Mouse (Mus musculus) layer of hippocampus, adult 9-10 months (tissue): ENCODE measurements around the gene Gm5129.

Source experiments
- DNase-seq: peaks from one replicate; pipeline ENCODE4 v3.0.0; 2022; ENCODE audit warnings: low spot score

The Gm5129 gene

DNA sequence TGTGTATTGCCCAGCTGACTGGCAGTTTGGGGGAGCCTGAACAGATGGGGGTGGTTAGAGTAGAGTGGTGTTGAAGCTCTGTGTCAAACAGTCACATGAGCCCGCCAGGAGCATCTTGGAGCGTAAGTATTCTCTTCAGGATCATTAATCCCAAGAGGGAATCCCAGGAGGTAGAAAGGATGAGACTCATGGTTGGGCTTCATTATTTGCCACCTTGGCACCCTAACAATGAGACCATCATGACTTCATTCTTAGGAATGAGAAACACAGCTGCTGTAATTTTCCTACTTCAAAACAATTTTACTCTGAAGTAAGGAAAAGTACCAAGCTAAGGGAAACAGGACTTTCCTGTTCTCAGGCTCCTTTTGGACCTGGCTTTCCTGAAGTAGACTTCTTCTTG, 10.4 kb downstream of the Gm5129 start:
- no peak for DNase-seq

DNA sequence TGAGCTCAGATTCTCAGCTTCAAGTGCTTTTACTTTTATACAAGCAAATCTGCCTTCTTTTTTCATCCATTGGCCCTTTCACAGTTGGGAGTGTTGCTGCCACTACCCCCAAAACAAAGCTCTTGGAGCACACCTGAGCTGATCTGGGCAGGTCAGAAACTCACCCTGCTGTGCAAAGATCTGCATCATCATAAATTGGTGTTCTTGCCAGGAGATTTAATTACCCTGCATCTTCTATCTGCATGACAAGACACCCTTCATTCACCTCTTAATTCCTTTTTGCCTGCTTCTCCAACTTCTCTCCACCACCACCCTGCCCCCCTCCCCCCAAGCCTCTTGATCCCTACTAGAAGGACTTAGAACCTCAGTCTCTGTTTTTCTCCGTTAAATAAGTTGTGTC, 14.6 kb downstream of the Gm5129 start:
- DNase-seq = no peak

DNA sequence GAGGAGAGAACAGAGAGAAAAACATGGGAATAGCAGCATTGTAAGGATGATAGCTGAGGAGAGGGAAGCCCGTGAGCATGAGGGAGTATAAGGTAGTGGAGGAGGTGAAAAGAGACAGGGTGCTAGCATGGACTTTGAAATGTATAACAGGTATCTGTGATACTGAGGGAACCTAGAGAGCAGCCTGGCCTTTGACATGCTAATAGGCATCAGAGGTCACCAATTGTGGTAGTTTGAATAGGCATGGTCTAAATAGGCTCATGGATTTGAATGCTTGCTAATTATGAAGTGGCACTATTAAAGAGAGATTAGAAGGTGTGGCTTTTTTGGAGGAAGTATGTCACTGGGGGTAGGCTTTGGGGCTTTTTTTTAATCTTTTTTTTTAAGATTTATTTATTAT, 22.8 kb downstream of the Gm5129 start:
- no peak for DNase-seq

DNA sequence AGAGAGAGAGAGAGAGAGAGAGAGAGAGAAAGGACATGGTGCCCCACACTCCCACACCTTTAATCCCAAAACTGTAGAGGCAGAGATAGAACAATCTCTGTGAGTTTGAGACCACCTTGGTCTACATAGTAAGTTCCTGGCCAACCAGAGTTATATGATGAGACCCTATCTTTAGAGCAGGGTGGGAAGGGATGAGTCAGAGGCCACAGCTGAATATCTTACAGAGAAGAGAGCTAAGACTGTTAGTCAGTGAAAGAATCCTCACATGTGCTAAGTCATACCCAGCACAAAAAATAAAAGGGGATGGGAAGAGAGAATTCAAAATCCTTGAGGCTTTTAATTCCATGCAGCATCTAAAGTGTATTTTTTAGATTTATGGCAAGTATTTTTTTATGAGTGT, 24.1 kb downstream of the Gm5129 start:
- no peak for DNase-seq

DNA sequence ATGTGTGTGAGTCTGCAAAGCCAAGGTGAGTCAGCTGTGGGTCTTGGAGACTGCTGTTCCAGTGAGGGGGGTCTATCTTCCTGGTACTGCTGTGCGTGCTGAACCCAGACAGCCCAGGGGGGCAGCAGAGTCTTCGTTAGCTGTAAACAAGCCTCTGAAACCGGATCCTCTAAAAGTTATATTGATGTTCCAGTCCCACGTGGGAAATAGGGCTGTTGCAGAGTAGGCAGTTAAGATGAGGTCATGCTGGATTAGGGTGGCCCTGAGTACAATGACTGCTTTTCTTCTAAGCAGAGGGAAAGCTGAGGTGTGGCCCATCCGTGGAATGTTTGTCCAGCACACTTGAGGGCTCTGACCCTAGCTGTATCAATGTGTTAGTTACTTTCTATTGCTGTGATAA, 27.5 kb downstream of the Gm5129 start:
- DNase-seq = no peak

GRCm38 (mm10) chr5:29707241-29707640, 28.5 kb downstream of the Gm5129 start:
- DNase-seq = no peak

DNA sequence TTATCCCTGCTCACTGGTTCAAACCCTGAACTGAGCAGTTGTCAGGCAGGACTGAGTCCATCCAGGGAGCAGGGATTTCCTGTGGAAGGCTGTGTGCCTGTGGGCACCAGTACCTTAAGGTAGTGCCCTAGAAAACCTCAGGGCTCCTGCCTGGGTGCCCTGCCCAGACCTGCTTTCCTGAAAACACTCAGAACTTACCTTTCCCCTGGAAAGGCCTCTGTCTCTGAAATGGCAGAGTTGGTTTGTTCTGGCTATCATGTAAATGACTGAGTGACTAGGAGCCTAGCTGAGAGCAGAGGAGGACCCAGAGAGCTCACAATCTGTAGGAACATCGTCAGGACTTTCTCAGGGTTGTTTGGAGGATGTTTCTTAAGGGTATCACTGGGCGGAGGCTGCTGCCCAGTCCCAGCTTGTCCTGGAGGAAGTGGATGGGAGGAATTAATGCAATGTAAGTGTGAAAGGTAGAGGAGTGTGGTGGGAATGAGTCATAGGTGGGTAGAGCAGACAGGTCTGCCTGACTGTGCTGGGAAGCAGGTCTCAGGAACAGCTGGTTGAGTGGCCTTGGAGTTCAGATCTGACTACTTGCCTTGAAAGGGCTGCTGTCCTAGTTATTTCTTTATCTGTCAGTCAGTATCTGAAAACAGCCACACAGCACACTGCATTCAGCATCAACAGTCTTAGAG, 36.1 kb downstream of the Gm5129 start:
- DNase-seq = no peak

- no peak for DNase-seq
Observed at GRCm38 (mm10) chr5:29698493-29698892, 37.2 kb downstream of the Gm5129 start.

DNA sequence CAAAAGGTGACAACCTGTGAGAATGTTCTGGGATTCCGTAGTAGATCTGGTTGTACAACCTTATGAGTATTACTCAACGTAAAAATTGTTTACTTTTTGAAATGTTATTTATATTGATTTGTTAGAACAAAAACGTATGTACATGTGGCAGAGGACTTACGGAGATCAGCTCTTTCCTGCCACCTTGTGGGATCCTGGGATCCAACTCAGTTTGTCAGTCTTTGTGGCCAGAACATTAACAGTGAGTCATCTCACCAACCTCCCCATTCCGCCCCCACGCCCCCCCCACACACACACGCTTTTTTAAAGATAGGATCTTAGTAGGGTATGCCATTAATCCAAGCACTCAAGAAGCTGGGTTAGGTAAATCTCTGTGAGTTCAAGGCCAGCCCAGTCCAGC, 47.4 kb downstream of the Gm5129 start:
- DNase-seq = no peak

DNA sequence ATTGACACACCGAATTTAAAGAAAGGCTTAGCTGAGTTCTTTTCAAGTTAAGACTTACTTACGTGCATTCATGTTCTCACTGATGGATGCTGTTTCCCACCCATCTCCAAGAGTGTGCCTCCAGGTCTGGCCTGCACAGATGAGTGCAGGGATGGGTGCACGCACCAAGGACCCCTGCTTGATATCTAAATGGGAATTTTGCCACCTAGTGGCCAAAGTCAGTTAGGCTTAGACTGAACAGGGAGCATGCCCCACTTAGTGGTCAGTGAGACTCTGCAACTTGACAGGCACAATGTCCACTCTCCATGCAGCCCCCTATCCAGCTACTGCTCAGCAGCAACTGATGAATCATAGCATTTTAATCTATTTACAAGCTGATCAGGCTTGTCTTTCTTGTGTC, 48.1 kb downstream of the Gm5129 start:
- peak; percentile 5 for DNase-seq
